Mouse (Mus musculus): Measurements from ENCODE around the gene Zfp865. TPM values are rescaled to one million over a fixed set of nuclear protein-coding genes. Genes with fewer than 3 reads are reported as not detected.
"Not testable (repeated sequence)": the region's sequence is repeated elsewhere in the genome, so short reads cannot be mapped to it uniquely, and the experiment has no call there.

The Zfp865 gene
- total RNA-seq (2021), result 10 to 100 TPM; 35.4 to 36.5 TPM

DNA sequence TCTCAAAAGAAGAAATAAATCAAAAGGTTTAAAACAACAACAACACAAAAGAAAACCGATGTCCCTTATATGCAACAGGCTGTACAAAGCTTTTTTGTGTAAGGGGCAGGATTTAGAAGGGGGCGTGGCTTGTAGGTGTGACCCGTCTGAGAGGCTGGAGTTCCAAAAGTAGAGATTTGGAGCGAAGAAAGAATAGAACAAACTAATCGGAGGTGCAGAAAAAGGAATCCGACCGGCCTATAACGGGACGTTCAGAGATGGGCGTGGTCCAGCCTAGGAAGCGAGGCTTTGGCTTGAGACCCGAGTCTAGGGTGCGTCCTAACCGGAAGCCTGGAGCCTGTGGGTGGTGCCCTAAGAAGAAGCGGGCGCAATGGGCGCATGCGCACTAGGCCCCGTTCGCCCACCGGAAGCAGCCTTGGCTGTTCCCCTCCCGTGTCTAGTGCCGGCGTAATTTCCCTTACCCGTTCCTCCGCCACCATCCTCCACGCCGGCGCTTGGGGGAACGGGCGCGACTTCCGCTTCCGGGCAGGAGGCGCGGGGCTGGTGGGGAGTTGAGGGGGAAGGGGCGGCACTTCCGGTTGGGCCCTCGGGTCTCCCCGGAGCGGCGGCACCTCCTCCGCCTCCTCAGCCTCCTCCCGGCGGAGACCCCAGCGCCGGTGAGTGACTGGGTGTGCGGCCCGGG, at the start of gene Zfp865, which contains the start of gene Ccdc106:
Gene Zfp865, plus strand, starts transcription at position 377 of the 682 bp plus-strand sequence.
Gene Ccdc106, plus strand, starts transcription at position 554 of the 682 bp plus-strand sequence.
- intact Hi-C loops (cut with DNase I), result no loop called here

DNA sequence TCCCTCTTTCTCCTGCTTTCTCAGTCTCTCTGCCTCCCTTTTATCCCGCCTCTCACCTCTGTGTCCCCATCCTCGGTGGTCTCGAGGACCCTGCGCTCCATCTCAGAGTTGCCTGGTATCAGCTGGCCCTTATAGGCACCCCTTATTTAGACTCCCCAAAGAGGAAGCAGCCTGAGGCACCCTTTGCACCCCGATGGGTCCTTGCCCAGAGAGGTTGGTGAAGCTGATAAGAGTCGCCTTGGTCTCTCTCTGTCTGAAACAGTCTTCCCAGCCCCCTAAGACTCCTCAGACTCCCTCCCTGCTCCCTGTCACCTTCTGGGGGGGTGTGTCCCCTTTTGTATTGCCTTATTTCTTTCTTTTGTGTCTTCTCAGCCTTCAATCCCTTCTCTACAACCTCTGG, 49.1 kb upstream of the Zfp865 start, which contains the start of gene Sbk3:
Gene Sbk3, minus strand, starts transcription at position 101 of the 400 bp plus-strand sequence.
- intact Hi-C loops (cut with DNase I), result no loop called here
- DNase-seq (ENCODE audit: extremely low spot score in 1 of 2, low spot score in 2 of 2), result no peak

More for the DNA sequence above, at the start of gene Zfp865, which contains the start of gene Ccdc106:
- DNase-seq (ENCODE audit: extremely low spot score in 1 of 2, low spot score in 2 of 2), result peak; percentile 99 to 100

DNA sequence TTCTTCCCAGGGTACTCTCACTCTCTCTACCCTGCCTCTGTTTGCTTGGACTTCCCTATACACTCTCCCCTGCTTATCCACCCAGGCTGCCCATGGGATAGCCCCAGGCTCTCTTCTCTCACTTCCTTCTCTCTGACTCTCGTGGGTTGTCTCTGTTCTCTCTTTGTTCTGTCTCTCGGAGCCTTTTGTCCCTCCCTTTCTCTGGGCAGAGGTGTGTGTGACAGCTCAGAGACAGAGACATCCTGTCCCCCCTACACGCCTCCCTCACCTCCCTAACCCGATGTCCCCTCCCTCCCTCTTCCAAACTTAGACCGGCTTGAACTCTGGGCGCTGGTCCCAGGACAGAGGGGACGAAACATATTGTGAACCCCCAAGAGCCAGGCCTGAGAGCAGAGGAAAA, 48.5 kb upstream of the Zfp865 start:
- intact Hi-C loops (cut with DNase I), result no loop called here
- no peak for DNase-seq (ENCODE audit: extremely low spot score in 1 of 2, low spot score in 2 of 2)

DNA sequence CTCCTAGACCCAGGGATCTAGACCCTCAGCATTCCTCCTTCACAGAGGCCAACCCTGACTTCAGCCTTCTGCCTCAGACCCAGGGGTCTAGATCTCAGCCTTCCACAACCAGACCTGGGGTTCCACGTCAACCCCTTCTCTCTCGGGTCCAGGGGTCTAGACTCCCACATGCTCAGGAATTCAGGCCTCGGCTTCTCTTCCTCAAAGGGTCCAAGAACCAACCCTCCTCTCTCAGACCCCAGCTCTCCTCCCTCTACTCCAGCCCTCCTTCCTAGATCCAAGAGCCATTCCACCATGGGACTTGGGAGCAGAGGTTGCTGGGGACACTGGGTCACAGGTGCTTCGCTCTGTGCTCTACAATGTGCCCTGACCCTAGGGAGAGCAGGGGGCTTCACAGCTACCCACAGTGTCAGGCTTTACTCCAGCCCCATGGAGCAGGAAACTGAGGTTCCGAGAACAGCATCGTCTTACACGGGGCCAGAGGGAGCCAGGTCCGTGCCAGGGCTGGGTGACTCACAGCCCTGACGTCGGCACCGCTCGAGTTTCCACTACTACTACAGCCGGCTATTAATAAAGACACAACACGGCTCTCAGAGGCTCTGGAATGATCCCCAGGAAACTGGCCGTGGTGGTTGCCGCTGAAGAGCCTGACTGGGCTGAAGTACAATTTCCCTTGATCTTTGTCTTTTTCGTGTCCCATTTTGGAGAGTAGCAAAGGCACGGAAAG, 47.7 kb upstream of the Zfp865 start:
- intact Hi-C loops (cut with DNase I), result no loop called here
- DNase-seq (ENCODE audit: extremely low spot score in 1 of 2, low spot score in 2 of 2), result no peak

GRCm38 (mm10) chr7:4975455-4975854, 44.7 kb upstream of the Zfp865 start:
- intact Hi-C loops (cut with DNase I), result no loop called here

DNA sequence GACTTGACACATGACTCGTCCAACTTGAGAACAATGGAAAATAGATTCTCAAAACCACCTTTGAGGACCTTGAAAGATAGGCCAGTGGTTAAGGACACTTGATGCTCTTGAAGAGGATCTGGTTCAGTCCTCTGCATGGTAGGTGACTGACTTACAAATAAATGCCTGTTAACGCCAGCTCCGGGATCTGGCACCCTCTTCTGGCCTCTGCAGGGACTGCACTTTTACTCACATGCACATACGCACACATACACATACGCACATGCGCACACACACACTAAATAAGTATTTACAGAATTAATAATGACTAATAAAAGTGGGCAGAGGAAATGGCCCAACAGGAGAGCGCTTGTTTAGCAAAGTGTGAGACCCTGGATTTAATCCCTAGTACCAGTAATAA, 43.3 kb upstream of the Zfp865 start:
- no peak for DNase-seq (ENCODE audit: extremely low spot score in 1 of 2, low spot score in 2 of 2)
- intact Hi-C loops (cut with DNase I), result no loop called here

More at GRCm38 (mm10) chr7:4975455-4975854, 44.7 kb upstream of the Zfp865 start:
- DNase-seq (ENCODE audit: extremely low spot score in 1 of 2, low spot score in 2 of 2), result no peak

- intact Hi-C loops (cut with DNase I), result no loop called here
- DNase-seq (ENCODE audit: extremely low spot score in 1 of 2, low spot score in 2 of 2), result no peak
These were observed 31.9 kb upstream of the Zfp865 start for GRCm38 (mm10) chr7:4988250-4988649.

DNA sequence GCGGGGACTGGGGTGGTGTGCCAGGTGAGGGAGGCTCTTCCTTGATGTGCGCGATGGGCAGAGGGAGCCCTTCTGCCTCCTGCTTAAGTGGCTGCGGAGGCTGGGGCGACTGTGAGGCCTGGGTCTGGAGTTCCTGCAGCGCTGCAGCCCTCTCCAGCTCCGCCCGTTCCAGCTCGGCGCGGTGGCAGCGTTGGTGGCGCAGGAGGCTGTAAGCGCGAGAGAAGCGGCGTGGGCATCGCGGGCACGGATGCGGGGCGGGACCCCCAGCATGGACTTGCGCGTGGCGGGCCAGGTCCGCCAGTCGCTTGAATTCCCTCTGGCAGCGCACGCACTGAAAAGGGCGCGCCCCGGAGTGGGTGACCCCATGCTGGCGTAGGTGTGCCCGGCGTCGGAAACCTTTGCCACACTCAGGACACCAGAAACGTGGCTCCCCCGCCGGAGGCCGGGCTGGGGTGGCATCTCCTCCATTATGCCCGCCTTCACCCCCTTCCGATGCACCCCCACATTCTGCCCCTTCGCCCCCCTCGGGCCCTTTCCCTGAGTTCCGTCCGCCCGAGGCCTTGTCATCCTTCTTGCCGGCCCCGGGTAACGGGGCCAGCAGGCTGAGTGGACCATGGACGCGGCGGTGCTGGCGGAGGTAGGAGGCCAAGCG, 26.7 kb upstream of the Zfp865 start:
- intact Hi-C loops (cut with DNase I), result no loop called here
- DNase-seq (ENCODE audit: extremely low spot score in 1 of 2, low spot score in 2 of 2), result no peak

DNA sequence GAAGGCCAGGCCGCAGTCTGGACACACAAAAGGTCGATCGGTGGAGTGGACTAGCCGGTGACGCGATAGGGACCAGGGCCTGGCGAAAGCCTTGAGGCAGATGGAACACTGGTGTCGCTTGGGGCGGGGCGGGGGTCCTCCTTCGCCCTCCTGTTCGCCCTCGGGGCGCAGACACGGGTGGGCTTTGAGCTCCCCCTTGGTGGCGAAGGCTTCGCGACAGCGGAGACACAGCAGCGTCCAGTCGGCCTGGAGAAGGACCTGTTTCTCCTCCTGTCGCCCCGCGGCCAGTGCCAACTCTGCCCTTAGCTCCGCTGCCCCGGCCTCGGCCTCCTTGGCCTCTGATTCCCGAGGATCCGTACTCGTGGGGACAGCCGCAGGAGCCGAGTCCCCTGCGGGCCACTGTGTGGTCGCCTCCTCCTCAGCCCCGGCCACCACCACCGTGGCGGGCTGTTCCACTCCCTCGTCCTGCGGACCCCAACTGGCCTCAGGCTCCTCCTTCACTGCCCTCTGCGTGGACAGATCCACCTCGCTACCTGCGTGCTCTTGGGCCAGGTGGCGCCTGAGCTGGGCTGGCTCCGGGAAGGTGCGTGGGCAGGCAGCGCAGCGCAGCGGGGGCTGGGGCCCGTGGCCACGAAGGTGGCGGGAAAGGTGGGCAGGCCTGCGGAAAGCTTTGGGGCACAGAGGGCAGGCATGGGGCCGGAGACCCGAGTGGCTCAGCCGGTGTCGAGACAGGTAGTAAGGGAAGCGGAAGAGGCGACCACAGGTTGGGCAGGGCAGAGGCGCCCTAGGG, 26.0 kb upstream of the Zfp865 start:
- intact Hi-C loops (cut with DNase I), result no loop called here
- DNase-seq (ENCODE audit: extremely low spot score in 1 of 2, low spot score in 2 of 2), result peak in 1 of 2 experiments; percentile 51

GRCm38 (mm10) chr7:4995268-4996002, 24.7 kb upstream of the Zfp865 start:
- DNase-seq (ENCODE audit: extremely low spot score in 1 of 2, low spot score in 2 of 2), result no peak
- intact Hi-C loops (cut with DNase I), result no loop called here

- DNase-seq (ENCODE audit: extremely low spot score in 1 of 2, low spot score in 2 of 2), result peak; percentile 93 to 96
- intact Hi-C loops (cut with DNase I), result no loop called here
These were observed 23.9 kb upstream of the Zfp865 start, which contains the start of gene Zfp579 for GRCm38 (mm10) chr7:4996003-4996895. Zfp579 (minus strand) TSS chr7:4996158.

- no peak for DNase-seq (ENCODE audit: extremely low spot score in 1 of 2, low spot score in 2 of 2)
- intact Hi-C loops (cut with DNase I), result no loop called here
These were observed 23.2 kb upstream of the Zfp865 start for GRCm38 (mm10) chr7:4996934-4997333.

DNA sequence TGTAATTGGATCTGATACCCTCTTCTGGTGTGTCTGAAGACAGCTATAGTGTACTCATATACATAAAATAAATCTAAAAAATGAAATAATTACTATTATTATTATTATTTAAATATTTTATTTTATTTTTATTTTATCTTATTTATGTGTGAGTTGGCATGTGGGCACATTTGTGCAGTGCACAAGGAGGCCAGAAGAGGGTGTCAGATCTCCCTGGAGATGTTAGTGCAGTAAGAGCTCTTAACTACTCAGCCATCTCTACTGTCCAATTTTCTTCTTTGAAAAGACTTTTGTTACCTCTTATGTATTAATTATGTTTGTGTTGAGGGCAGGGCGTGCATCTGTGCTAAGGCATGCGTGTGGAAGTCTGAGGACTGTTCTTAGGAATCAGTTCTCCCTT, 20.3 kb upstream of the Zfp865 start:
- no peak for DNase-seq (ENCODE audit: extremely low spot score in 1 of 2, low spot score in 2 of 2)
- intact Hi-C loops (cut with DNase I), result no loop called here

- DNase-seq (ENCODE audit: extremely low spot score in 1 of 2, low spot score in 2 of 2); intact Hi-C loops (cut with DNase I): not testable (repeated sequence)
These were observed 17.3 kb upstream of the Zfp865 start for GRCm38 (mm10) chr7:5002876-5003275.

- intact Hi-C loops (cut with DNase I), result no loop called here
- DNase-seq (ENCODE audit: extremely low spot score in 1 of 2, low spot score in 2 of 2), result no peak
These were observed 11.9 kb upstream of the Zfp865 start for GRCm38 (mm10) chr7:5008229-5008628.

DNA sequence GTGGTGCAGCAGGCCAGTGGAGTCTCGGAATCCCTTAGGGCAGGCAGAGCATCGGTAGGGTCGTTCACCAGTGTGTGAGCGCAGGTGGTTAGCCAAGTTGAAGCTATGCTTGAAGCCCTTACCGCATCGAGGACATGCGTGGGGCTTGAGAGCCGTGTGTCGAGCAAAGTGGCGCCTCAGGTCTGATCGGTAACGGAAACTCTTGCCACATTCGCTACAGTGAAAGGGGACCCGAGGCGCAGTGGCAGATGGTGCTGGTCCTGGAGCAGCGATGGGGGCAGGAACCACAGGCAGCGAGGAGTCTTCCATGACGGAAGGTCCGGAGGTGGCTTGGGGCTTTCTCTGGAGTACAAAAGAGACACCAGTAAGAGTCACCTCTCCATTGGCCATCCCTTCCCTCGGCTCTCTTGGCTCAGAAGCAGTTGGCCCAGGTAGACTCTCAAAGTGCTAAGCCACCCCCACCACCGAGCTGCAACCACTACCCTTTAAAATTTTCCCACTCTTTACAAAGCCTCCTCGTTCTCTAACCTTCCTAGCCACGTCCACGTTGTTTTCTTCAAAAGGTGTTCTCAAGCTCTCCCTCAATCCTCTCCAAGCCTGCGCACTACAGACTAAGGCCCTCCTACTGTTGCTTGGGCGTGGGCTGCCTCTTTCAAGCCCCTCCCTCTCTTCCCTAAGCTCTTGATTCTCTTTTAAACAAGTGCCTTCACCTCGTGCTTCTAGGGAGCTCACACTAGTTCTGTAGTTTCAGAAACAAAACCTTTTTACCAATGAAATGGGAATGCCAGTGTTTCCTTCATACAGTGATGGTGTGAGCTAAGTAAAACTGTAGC, 7.3 kb upstream of the Zfp865 start:
- peak in 1 of 2 experiments; percentile 33 for DNase-seq (ENCODE audit: extremely low spot score in 1 of 2, low spot score in 2 of 2)
- intact Hi-C loops (cut with DNase I), result no loop called here
